Mouse (Mus musculus): ENCODE measurements around the gene Lyl1. TPM values are rescaled to one million over a fixed set of nuclear protein-coding genes. Genes with fewer than 3 reads are reported as not detected.

Gene Lyl1
- total and polyA plus RNA-seq, 3 experiments = 88.7 to 149 (median 136) TPM

- peaks cover 4 to 29% of the 10 kb centered on the region in 2 experiments; a peak in 3 of 4 replicates for H3K36me3 ChIP-seq (ENCODE audit: control insufficient read depth in 1 of 2, insufficient read depth in 2 of 2, low read length in 2 of 2)
- H3K4me3 ChIP-seq (ENCODE audit: control insufficient read depth in 1 of 2, insufficient read depth in 1 of 2, low read depth in 2 of 2, low read length in 2 of 2) = peak within 1 kb of the TSS; percentile 33 to 48
Observed at GRCm38 (mm10) chr8:84722850-84723570, 21.8 kb downstream of the Lyl1 start, which contains the start of gene G430095P16Rik. G430095P16Rik (plus strand) TSS chr8:84723007.

GRCm38 (mm10) chr8:84723571-84723900 lies 22.3 kb downstream of the Lyl1 start:
- peak; percentile 5; the same call in 1 of the 2 replicates for TF ChIP-seq NELFE (IDR thresholded peaks at IDR 0.05; ENCODE audit: low read depth, low read length)
- no peak for TF ChIP-seq ZMIZ1 (IDR thresholded peaks at IDR 0.05; ENCODE audit: low read depth, low read length)
- TF ChIP-seq TCF12 (IDR thresholded peaks at IDR 0.05; ENCODE audit: low read depth, low read length) = peak; percentile 28; the same call in 1 of the 2 replicates
- H3K9me3 ChIP-seq (replicated peaks; ENCODE audit: insufficient read depth, low read length) = no peaks in the 10 kb centered on the region
- H3K4me1 ChIP-seq (ENCODE audit: control insufficient read depth in 1 of 2, insufficient read depth in 2 of 2, low read length in 2 of 2) = peaks cover 12 to 48% of the 10 kb centered on the region in 2 experiments
- H3K27me3 ChIP-seq (ENCODE audit: control insufficient read depth in 1 of 2, insufficient read depth in 2 of 2, low read length in 2 of 2) = no peaks in the 10 kb centered on the region
- peaks cover 4 to 29% of the 10 kb centered on the region in 2 experiments; a peak in 3 of 4 replicates for H3K36me3 ChIP-seq (ENCODE audit: control insufficient read depth in 1 of 2, insufficient read depth in 2 of 2, low read length in 2 of 2)
- H3K4me3 ChIP-seq (ENCODE audit: control insufficient read depth in 1 of 2, insufficient read depth in 1 of 2, low read depth in 2 of 2, low read length in 2 of 2) = peak overlapping the region; percentile 27 to 48
- peak; percentile 74 for DNase-seq (ENCODE audit: low read depth, low spot score)
- peaks cover 13% of the 10 kb centered on the region for H3K79me2 ChIP-seq (ENCODE audit: control insufficient read depth, insufficient read depth, low read length, poor library complexity)
- H3K27ac ChIP-seq (ENCODE audit: control insufficient read depth, low read depth, low read length) = peak overlapping the region; percentile 99
- H3K9ac ChIP-seq (ENCODE audit: control insufficient read depth, low read depth, low read length, poor library complexity, severe bottlenecking) = peak overlapping the region; percentile 80

More at GRCm38 (mm10) chr8:84722850-84723570, 21.8 kb downstream of the Lyl1 start, which contains the start of gene G430095P16Rik:
- TF ChIP-seq MYC (IDR thresholded peaks at IDR 0.05; ENCODE audit: low read depth, low read length) (peak; percentile 95), GATA1 (IDR thresholded peaks at IDR 0.05; ENCODE audit: low read depth, low read length) (no peak), CTCF (IDR thresholded peaks at IDR 0.05 in 2 of 3, conservative IDR thresholded peaks at IDR 0.05 in 1 of 3; ENCODE audit: control insufficient read depth in 1 of 3, insufficient read depth in 1 of 3, low read depth in 2 of 3, low read length in 3 of 3, poor library complexity in 1 of 3, severe bottlenecking in 1 of 3) (peak in 2 of 3 experiments; percentile 8 to 25; a peak in 2 of 6 replicates), USF1 (IDR thresholded peaks at IDR 0.05; ENCODE audit: low read depth, low read length) (no peak; the same call in none of the 2 replicates), SMC3 (IDR thresholded peaks at IDR 0.05; ENCODE audit: low read depth, low read length) (no peak), MYB (IDR thresholded peaks at IDR 0.05; ENCODE audit: low read depth, low read length) (peak; percentile 21; the same call in 1 of the 2 replicates), ELF1 (IDR thresholded peaks at IDR 0.05; ENCODE audit: low read depth, low read length) (peak; percentile 61), MAX (IDR thresholded peaks at IDR 0.05; ENCODE audit: low read length) (peak; percentile 87), GABPA (IDR thresholded peaks at IDR 0.05; ENCODE audit: low read depth, low read length) (no peak), CHD2 (IDR thresholded peaks at IDR 0.05; ENCODE audit: low read length) (peak; percentile 68), TBP (IDR thresholded peaks at IDR 0.05; ENCODE audit: low read depth, low read length) (no peak), NRF1 (IDR thresholded peaks at IDR 0.05; ENCODE audit: insufficient read depth, low read depth, low read length, poor library complexity, severe bottlenecking) (peak; percentile 70), TCF12 (IDR thresholded peaks at IDR 0.05; ENCODE audit: low read depth, low read length) (peak; percentile 77), POLR2AphosphoS2 (IDR thresholded peaks at IDR 0.05; ENCODE audit: low read length) (peak; percentile 61; the same call in 1 of the 2 replicates), POLR2A (IDR thresholded peaks at IDR 0.05; ENCODE audit: control insufficient read depth in 1 of 2, insufficient read depth in 1 of 2, low read depth in 1 of 2, low read length in 2 of 2, poor library complexity in 1 of 2) (peak; percentile 9 to 71; a peak in 2 of 4 replicates), MAZ (IDR thresholded peaks at IDR 0.05; ENCODE audit: low read depth, low read length) (peak; percentile 90; the same call in 1 of the 2 replicates), NELFE (IDR thresholded peaks at IDR 0.05; ENCODE audit: low read depth, low read length) (peak; percentile 29), HCFC1 (IDR thresholded peaks at IDR 0.05; ENCODE audit: low read depth, low read length) (peak; percentile 67; the same call in 1 of the 2 replicates), USF2 (IDR thresholded peaks at IDR 0.05; ENCODE audit: borderline replicate concordance in 1 of 2, insufficient read depth in 1 of 2, low read depth in 1 of 2, low read length in 2 of 2) (no peak), ZKSCAN1 (IDR thresholded peaks at IDR 0.05; ENCODE audit: low read depth, low read length) (no peak), POLR2AphosphoS5 (IDR thresholded peaks at IDR 0.05; ENCODE audit: borderline replicate concordance, low read depth, low read length) (no peak), TAL1 (IDR thresholded peaks at IDR 0.05; ENCODE audit: low read length) (0 out of 2 replicates have a peak, but pooled peaks have one; percentile 39), ZC3H11A (IDR thresholded peaks at IDR 0.05; ENCODE audit: low read depth, low read length) (no peak), ZNF384 (IDR thresholded peaks at IDR 0.05; ENCODE audit: low read depth, low read length) (no peak), MXI1 (IDR thresholded peaks at IDR 0.05; ENCODE audit: low read depth, low read length) (peak; percentile 98), EP300 (IDR thresholded peaks at IDR 0.05; ENCODE audit: low read depth in 1 of 2, low read length in 2 of 2) (peak in 1 of 2 experiments; percentile 82; a peak in 3 of 4 replicates), MEF2A (IDR thresholded peaks at IDR 0.05; ENCODE audit: extremely low read depth, insufficient replicate concordance, low read depth, low read length, poor library complexity, severe bottlenecking) (no peak), RCOR1 (IDR thresholded peaks at IDR 0.05; ENCODE audit: low read depth, low read length) (no peak; the same call in 1 of the 2 replicates), BHLHE40 (IDR thresholded peaks at IDR 0.05; ENCODE audit: borderline replicate concordance, low read depth, low read length) (peak; percentile 98), MAFK (IDR thresholded peaks at IDR 0.05; ENCODE audit: borderline replicate concordance, low read depth, low read length) (no peak), RAD21 (IDR thresholded peaks at IDR 0.05; ENCODE audit: low read depth, low read length) (no peak), KAT2A (conservative IDR thresholded peaks at IDR 0.05; ENCODE audit: low read depth, low read length) (no peak; the same call in 1 of the 2 replicates), ETS1 (IDR thresholded peaks at IDR 0.05; ENCODE audit: low read depth, low read length) (peak; percentile 93), SIN3A (IDR thresholded peaks at IDR 0.05; ENCODE audit: low read length) (peak; percentile 93)
- Histone ChIP-seq H3K27me3 (ENCODE audit: control insufficient read depth in 1 of 2, insufficient read depth in 2 of 2, low read length in 2 of 2) (no peaks in the 10 kb centered on the region), H3K4me1 (ENCODE audit: control insufficient read depth in 1 of 2, insufficient read depth in 2 of 2, low read length in 2 of 2) (peaks cover 12 to 45% of the 10 kb centered on the region in 2 experiments), H3K9ac (ENCODE audit: control insufficient read depth, low read depth, low read length, poor library complexity, severe bottlenecking) (peak within 1 kb of the TSS; percentile 80), H3K27ac (ENCODE audit: control insufficient read depth, low read depth, low read length) (peak within 1 kb of the TSS; percentile 99), H3K79me2 (ENCODE audit: control insufficient read depth, insufficient read depth, low read length, poor library complexity) (peaks cover 13% of the 10 kb centered on the region), H3K9me3 (replicated peaks; ENCODE audit: insufficient read depth, low read length) (no peaks in the 10 kb centered on the region)
- DNase-seq (ENCODE audit: low read depth, low spot score) = peak; percentile 97
